Comparison of ENCODE assay signal across 18 mouse cellular contexts in the genomic region with DNA sequence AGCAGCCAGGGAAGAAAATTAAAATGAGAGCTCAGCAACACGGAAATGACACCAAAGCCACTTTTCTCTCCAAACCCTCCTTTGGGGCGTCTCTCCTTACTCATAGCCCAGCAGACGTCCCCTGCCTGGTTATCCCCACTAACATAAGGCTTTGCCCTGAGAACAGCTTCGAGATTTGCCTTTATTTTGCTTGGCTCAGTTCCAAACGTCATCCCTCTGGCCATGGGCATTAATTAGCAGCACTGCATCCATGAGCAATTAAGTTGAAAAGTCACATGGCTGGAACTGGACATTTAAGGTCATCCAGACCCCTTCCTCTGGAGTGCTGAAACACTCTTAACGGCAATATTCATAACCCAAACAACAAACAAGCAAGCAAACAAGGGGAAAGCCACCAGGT. TPM values are rescaled to one million over a fixed set of nuclear protein-coding genes. Genes with fewer than 3 reads are reported as not detected.
DNase-seq lines count a peak whose midpoint lies in the region; ATAC-seq and TF ChIP-seq lines count a peak whose summit lies in the region.
"Had no signal": no experiment of that assay in that cellular context is flagged by ENCODE, and none has a peak within 500 bp of the region (broad histone marks: within the 10 kb centered on the region; RNA-seq: fewer than 3 reads in every experiment).

No protein-coding gene starts in this region.

- DNase-seq in embryonic facial prominence, embryonic 11.5 days (ENCODE audit: low spot score): peak; percentile 12
- no peak for DNase-seq in embryonic facial prominence, embryonic 10.5 days (ENCODE audit: low spot score)
- DNase-seq in kidney, adult 2 months: peak; percentile 39
- no peak for DNase-seq in midbrain, embryonic 10.5 days (ENCODE audit: low spot score)
- peak; percentile 3 for DNase-seq in forelimb bud, embryonic 11.5 days (ENCODE audit: low read depth, low spot score)
- DNase-seq in heart, postnatal 10 days: no peak
- DNase-seq: adrenal gland, postnatal 10 days; cerebellum, adult 2 months; heart, postnatal 4 days; lung, adult 18-20 months; thymus, postnatal 25 days had no signal

- H3K36me3 ChIP-seq in embryonic facial prominence, embryonic 11.5 days (replicated peaks; ENCODE audit: control insufficient read depth, insufficient read depth, low read depth, low read length): no peaks in the 10 kb centered on the region
- peaks cover 11% of the 10 kb centered on the region for H3K36me3 ChIP-seq in embryonic facial prominence, embryonic 10.5 days (replicated peaks)
- no peaks in the 10 kb centered on the region for H3K36me3 ChIP-seq in kidney, adult 2 months (ENCODE audit: control insufficient read depth, insufficient read depth, low read length)
- no peaks in the 10 kb centered on the region for H3K36me3 ChIP-seq in kidney, embryonic 15.5 days
- H3K36me3 ChIP-seq in midbrain, embryonic 16.5 days (ENCODE audit: control insufficient read depth, insufficient read depth, low read length): no peaks in the 10 kb centered on the region
- peaks cover 7% of the 10 kb centered on the region; the same call in 1 of the 2 replicates for H3K36me3 ChIP-seq in midbrain, embryonic 10.5 days
- H3K36me3 ChIP-seq: embryonic facial prominence, embryonic 15.5 days; forebrain, embryonic 15.5 days had no signal

- no peak overlapping the region for H3K4me3 ChIP-seq in embryonic facial prominence, embryonic 11.5 days (ENCODE audit: low read depth, low read length)
- no peak overlapping the region for H3K4me3 ChIP-seq in embryonic facial prominence, embryonic 10.5 days
- no peak overlapping the region for H3K4me3 ChIP-seq in kidney, adult 2 months (ENCODE audit: insufficient read depth, low read depth, low read length)
- no peak overlapping the region for H3K4me3 ChIP-seq in kidney, embryonic 15.5 days (replicated peaks)
- no peak overlapping the region for H3K4me3 ChIP-seq in midbrain, embryonic 16.5 days (ENCODE audit: low read depth, low read length)
- H3K4me3 ChIP-seq in midbrain, embryonic 10.5 days: no peak overlapping the region
- H3K4me3 ChIP-seq: embryonic facial prominence, embryonic 15.5 days; forebrain, embryonic 15.5 days; neural tube, embryonic 12.5 days had no signal

- ATAC-seq in embryonic facial prominence, embryonic 11.5 days (replicated peaks; ENCODE audit: insufficient number of reproducible peaks, low FRiP score, low TSS enrichment, low read depth): no peak
- no peak for ATAC-seq in kidney, embryonic 15.5 days (replicated peaks; ENCODE audit: low FRiP score)
- no peak for ATAC-seq in midbrain, embryonic 16.5 days
- ATAC-seq: forebrain, embryonic 15.5 days; inflammation-experienced regulatory T-cells, adult 6 months had no signal

- no peaks in the 10 kb centered on the region; the same call in 1 of the 2 replicates for H3K4me1 ChIP-seq in embryonic facial prominence, embryonic 11.5 days (ENCODE audit: control insufficient read depth, insufficient read depth, low read length)
- H3K4me1 ChIP-seq in embryonic facial prominence, embryonic 10.5 days: peaks cover 24% of the 10 kb centered on the region
- H3K4me1 ChIP-seq in kidney, adult 2 months (ENCODE audit: control insufficient read depth, insufficient read depth, low read length): peaks cover 4% of the 10 kb centered on the region; the same call in 1 of the 2 replicates
- H3K4me1 ChIP-seq in kidney, embryonic 15.5 days: peaks cover 20% of the 10 kb centered on the region
- peaks cover 26% of the 10 kb centered on the region for H3K4me1 ChIP-seq in midbrain, embryonic 16.5 days (ENCODE audit: control insufficient read depth, insufficient read depth, low read length)
- H3K4me1 ChIP-seq in midbrain, embryonic 10.5 days: peaks cover 15% of the 10 kb centered on the region

- no peaks in the 10 kb centered on the region for H3K27me3 ChIP-seq in embryonic facial prominence, embryonic 11.5 days (ENCODE audit: control insufficient read depth, insufficient read depth, low read length)
- peaks cover 5% of the 10 kb centered on the region for H3K27me3 ChIP-seq in embryonic facial prominence, embryonic 10.5 days (replicated peaks; ENCODE audit: low read depth, poor library complexity, severe bottlenecking)
- no peaks in the 10 kb centered on the region for H3K27me3 ChIP-seq in kidney, adult 2 months (replicated peaks; ENCODE audit: control insufficient read depth, insufficient read depth, low read length)
- no peaks in the 10 kb centered on the region; the same call in 1 of the 2 replicates for H3K27me3 ChIP-seq in kidney, embryonic 15.5 days
- H3K27me3 ChIP-seq in midbrain, embryonic 16.5 days (ENCODE audit: control insufficient read depth, insufficient read depth, low read depth, low read length): no peaks in the 10 kb centered on the region
- H3K27me3 ChIP-seq in midbrain, embryonic 10.5 days (ENCODE audit: low read depth, poor library complexity, severe bottlenecking): peaks cover 2% of the 10 kb centered on the region
- H3K27me3 ChIP-seq: embryonic facial prominence, embryonic 15.5 days; forebrain, embryonic 15.5 days; neural tube, embryonic 12.5 days had no signal

- 42% methylated on average over 6 of the region's 6 CpGs for WGBS in embryonic facial prominence, embryonic 11.5 days
- WGBS in embryonic facial prominence, embryonic 10.5 days: 63% methylated on average over 6 of the region's 6 CpGs
- 25% methylated on average over 6 of the region's 6 CpGs for WGBS in kidney, adult 2 months
- WGBS in kidney, embryonic 15.5 days: 20% methylated on average over 6 of the region's 6 CpGs
- 34% methylated on average over 6 of the region's 6 CpGs for WGBS in midbrain, embryonic 16.5 days
- WGBS in midbrain, embryonic 10.5 days: 78% methylated on average over 6 of the region's 6 CpGs

- no peak overlapping the region for H3K4me2 ChIP-seq in embryonic facial prominence, embryonic 11.5 days (ENCODE audit: low read depth, low read length)
- no peak overlapping the region for H3K4me2 ChIP-seq in kidney, embryonic 15.5 days
- no peak overlapping the region for H3K4me2 ChIP-seq in midbrain, embryonic 16.5 days (ENCODE audit: low read length)
- H3K4me2 ChIP-seq: embryonic facial prominence, embryonic 15.5 days; forebrain, embryonic 15.5 days; heart, embryonic 11.5 days; neural tube, embryonic 12.5 days had no signal

- no peak for TF ChIP-seq POLR2A in kidney, adult 2 months (IDR thresholded peaks at IDR 0.05; ENCODE audit: low read depth, low read length)

- no peak overlapping the region for H3K27ac ChIP-seq in embryonic facial prominence, embryonic 11.5 days (replicated peaks; ENCODE audit: low read depth, low read length)
- no peak overlapping the region for H3K27ac ChIP-seq in embryonic facial prominence, embryonic 10.5 days (replicated peaks)
- no peak overlapping the region for H3K27ac ChIP-seq in kidney, adult 2 months (ENCODE audit: insufficient read depth, low read depth, low read length)
- no peak overlapping the region for H3K27ac ChIP-seq in kidney, embryonic 15.5 days
- no peak overlapping the region for H3K27ac ChIP-seq in midbrain, embryonic 16.5 days (ENCODE audit: low read length)
- no peak overlapping the region for H3K27ac ChIP-seq in midbrain, embryonic 10.5 days (replicated peaks)
- H3K27ac ChIP-seq: embryonic facial prominence, embryonic 15.5 days; forebrain, embryonic 15.5 days; neural tube, embryonic 12.5 days had no signal

- intact Hi-C loops in heart, postnatal 10 days (cut with DNase I): no loop called here

- no peak for TF ChIP-seq CTCF in kidney, adult 2 months (conservative IDR thresholded peaks at IDR 0.05; ENCODE audit: insufficient read depth, insufficient read length, low read depth, low read length)

- no peaks in the 10 kb centered on the region for H3K9me3 ChIP-seq in embryonic facial prominence, embryonic 11.5 days (replicated peaks; ENCODE audit: control insufficient read depth, low read length)
- H3K9me3 ChIP-seq in embryonic facial prominence, embryonic 10.5 days: no peaks in the 10 kb centered on the region
- no peaks in the 10 kb centered on the region for H3K9me3 ChIP-seq in kidney, embryonic 15.5 days (replicated peaks)
- H3K9me3 ChIP-seq in midbrain, embryonic 16.5 days (replicated peaks; ENCODE audit: control insufficient read depth, low read length, poor library complexity, severe bottlenecking): no peaks in the 10 kb centered on the region
- H3K9me3 ChIP-seq in midbrain, embryonic 10.5 days (replicated peaks): no peaks in the 10 kb centered on the region
- H3K9me3 ChIP-seq: embryonic facial prominence, embryonic 15.5 days; forebrain, embryonic 15.5 days; neural tube, embryonic 12.5 days had no signal

- H3K9ac ChIP-seq in embryonic facial prominence, embryonic 11.5 days (replicated peaks; ENCODE audit: low read length): no peak overlapping the region
- H3K9ac ChIP-seq in kidney, embryonic 15.5 days: no peak overlapping the region
- H3K9ac ChIP-seq in midbrain, embryonic 16.5 days (ENCODE audit: low read depth, low read length): 0 out of 2 replicates have a peak overlapping the region, but pooled peaks have one; percentile 3
- H3K9ac ChIP-seq: embryonic facial prominence, embryonic 15.5 days; forebrain, embryonic 15.5 days; neural tube, embryonic 12.5 days had no signal

RNA-seq across cellular contexts. Expression of gene Zmat3, which starts 4.6 kb away (rescaled TPM):
- polyA plus RNA-seq in embryonic facial prominence, embryonic 11.5 days (2014; fragmentation: Nextera tagmentation; extraction: Ambion mirVana): 6.8 and 8.2 TPM in 2 replicates
- 5.2 and 6.1 TPM in 2 replicates for polyA plus RNA-seq in embryonic facial prominence, embryonic 10.5 days (2016; fragmentation: Nextera tagmentation; extraction: Ambion mirVana)
- 9.5 and 9.9 TPM in 2 replicates for polyA plus RNA-seq in kidney, adult 2 months (2012; rRNA removed)
- 3.9 and 4.6 TPM in 2 replicates for polyA plus RNA-seq in kidney, embryonic 15.5 days (2015; fragmentation: Nextera tagmentation; extraction: Ambion mirVana)
- 6.3 and 6.5 TPM in 2 replicates for polyA plus RNA-seq in midbrain, embryonic 16.5 days (2015; fragmentation: Nextera tagmentation; extraction: Ambion mirVana)
- polyA plus RNA-seq in midbrain, embryonic 10.5 days (2016; fragmentation: Nextera tagmentation; extraction: Ambion mirVana): 7.5 and 8.2 TPM in 2 replicates
- total RNA-seq in heart, postnatal 10 days (2021): 10 to 100 TPM; 11.2 to 12.1 TPM

RNA-seq across cellular contexts. Expression of gene Pik3ca, which starts 36.2 kb away (rescaled TPM):
- 18.0 and 23.3 TPM in 2 replicates for polyA plus RNA-seq in embryonic facial prominence, embryonic 11.5 days (2014; fragmentation: Nextera tagmentation; extraction: Ambion mirVana)
- 6.9 and 8.2 TPM in 2 replicates for polyA plus RNA-seq in embryonic facial prominence, embryonic 10.5 days (2016; fragmentation: Nextera tagmentation; extraction: Ambion mirVana)
- polyA plus RNA-seq in kidney, adult 2 months (2012; rRNA removed): 7.9 and 10.2 TPM in 2 replicates
- 10.3 and 10.6 TPM in 2 replicates for polyA plus RNA-seq in kidney, embryonic 15.5 days (2015; fragmentation: Nextera tagmentation; extraction: Ambion mirVana)
- polyA plus RNA-seq in midbrain, embryonic 16.5 days (2015; fragmentation: Nextera tagmentation; extraction: Ambion mirVana): 12.8 and 16.5 TPM in 2 replicates
- polyA plus RNA-seq in midbrain, embryonic 10.5 days (2016; fragmentation: Nextera tagmentation; extraction: Ambion mirVana): 6.1 and 6.6 TPM in 2 replicates
- total RNA-seq in heart, postnatal 10 days (2021): 10 to 100 TPM; 48.6 to 57.2 TPM

Comparison
In these comparisons a context has a peak if more than half of its experiments do, and no peak if none do; other contexts are left out.
1. DNase-seq: peak in embryonic facial prominence, embryonic 11.5 days (single experiment), kidney, adult 2 months (single experiment) and forelimb bud, embryonic 11.5 days (single experiment); none in embryonic facial prominence, embryonic 10.5 days (single experiment), midbrain, embryonic 10.5 days (single experiment) and heart, postnatal 10 days (0 of 2).